Mouse (Mus musculus): Measurements from ENCODE around the gene Gramd2.

- TF ChIP-seq TAL1 (IDR thresholded peaks at IDR 0.05; ENCODE audit: low read length) (no peak), GATA1 (IDR thresholded peaks at IDR 0.05; ENCODE audit: low read length) (no peak)
These were observed 6.5 kb upstream of the Gramd2 start for GRCm38 (mm10) chr9:59673427-59673826.
